Mouse (Mus musculus): ENCODE measurements around the gene Acp1. TPM values are rescaled to one million over a fixed set of nuclear protein-coding genes. Genes with fewer than 3 reads are reported as not detected.

Gene Acp1
- polyA plus RNA-seq, 1 experiment, result 90.3 TPM

- no peak overlapping the region for H3K27ac ChIP-seq (ENCODE audit: insufficient read depth, low read length)
- TF ChIP-seq CTCF (IDR thresholded peaks at IDR 0.05; ENCODE audit: borderline replicate concordance, insufficient read depth, low read length) (no peak), POLR2A (IDR thresholded peaks at IDR 0.05; ENCODE audit: low read depth, low read length) (no peak)
- H3K4me1 ChIP-seq (ENCODE audit: control insufficient read depth, insufficient read depth, low read length), result no peaks in the 10 kb centered on the region
- peak overlapping the region; percentile 24; the same call in 1 of the 2 replicates for H3K4me3 ChIP-seq (ENCODE audit: insufficient read depth, low read length)
Observed at GRCm38 (mm10) chr12:30883592-30883985, 27.8 kb downstream of the Acp1 start.

DNA sequence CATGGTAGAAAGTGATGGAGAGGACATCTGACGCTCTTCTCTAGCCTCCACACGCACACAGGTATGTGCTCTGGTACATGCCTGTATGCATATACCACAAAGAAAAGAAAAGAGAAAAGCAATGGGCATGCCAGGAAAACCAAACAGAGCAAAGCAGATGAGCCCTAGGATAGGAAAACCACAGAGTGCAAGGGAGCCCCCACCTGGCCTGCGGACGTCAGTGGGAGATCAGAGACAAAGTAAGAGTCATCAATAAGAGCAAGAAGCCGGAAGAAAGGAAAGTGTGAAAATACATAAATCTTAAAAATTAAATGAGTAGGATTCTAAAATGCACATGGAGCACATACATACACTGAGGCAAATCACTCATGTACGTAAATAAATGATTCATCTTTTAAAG is 31.9 kb downstream of the Acp1 start:
- H3K4me3 ChIP-seq (ENCODE audit: insufficient read depth, low read length), result no peak overlapping the region
- no peak for TF ChIP-seq CTCF (IDR thresholded peaks at IDR 0.05; ENCODE audit: borderline replicate concordance, insufficient read depth, low read length)
- no peak for TF ChIP-seq POLR2A (IDR thresholded peaks at IDR 0.05; ENCODE audit: low read depth, low read length)
- H3K4me1 ChIP-seq (ENCODE audit: control insufficient read depth, insufficient read depth, low read length), result no peaks in the 10 kb centered on the region
- no peak overlapping the region for H3K27ac ChIP-seq (ENCODE audit: insufficient read depth, low read length)

DNA sequence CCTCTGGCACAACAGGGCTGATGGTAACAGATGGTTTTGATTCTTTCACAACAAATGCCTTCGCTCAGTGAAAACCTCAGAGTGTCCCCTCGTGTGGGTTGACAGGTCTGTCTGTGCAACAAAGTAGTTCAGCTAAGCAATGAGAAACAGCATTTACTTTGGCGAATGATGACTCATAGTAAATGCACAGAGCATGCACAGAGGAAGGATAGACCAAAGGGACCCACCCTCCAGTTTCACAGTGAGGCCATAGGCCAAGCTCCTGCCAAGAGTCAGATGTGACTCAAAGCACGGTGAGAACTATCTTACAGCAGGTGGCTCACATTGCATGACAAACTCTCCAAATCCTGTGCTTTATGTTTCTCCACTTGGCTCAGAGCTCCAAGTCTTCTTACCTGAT is 45.6 kb downstream of the Acp1 start:
- Histone ChIP-seq H3K4me3 (ENCODE audit: insufficient read depth, low read length) (no peak overlapping the region), H3K4me1 (ENCODE audit: control insufficient read depth, insufficient read depth, low read length) (no peaks in the 10 kb centered on the region), H3K27ac (ENCODE audit: insufficient read depth, low read length) (no peak overlapping the region)
- no peak for TF ChIP-seq CTCF (IDR thresholded peaks at IDR 0.05; ENCODE audit: borderline replicate concordance, insufficient read depth, low read length)
- no peak for TF ChIP-seq POLR2A (IDR thresholded peaks at IDR 0.05; ENCODE audit: low read depth, low read length)

- Histone ChIP-seq H3K4me1 (ENCODE audit: control insufficient read depth, insufficient read depth, low read length) (no peaks in the 10 kb centered on the region), H3K4me3 (ENCODE audit: insufficient read depth, low read length) (no peak overlapping the region), H3K27ac (ENCODE audit: insufficient read depth, low read length) (no peak overlapping the region)
- TF ChIP-seq CTCF (IDR thresholded peaks at IDR 0.05; ENCODE audit: borderline replicate concordance, insufficient read depth, low read length) (no peak), POLR2A (IDR thresholded peaks at IDR 0.05; ENCODE audit: low read depth, low read length) (no peak)
Observed at GRCm38 (mm10) chr12:30864347-30864746, 47.0 kb downstream of the Acp1 start.

DNA sequence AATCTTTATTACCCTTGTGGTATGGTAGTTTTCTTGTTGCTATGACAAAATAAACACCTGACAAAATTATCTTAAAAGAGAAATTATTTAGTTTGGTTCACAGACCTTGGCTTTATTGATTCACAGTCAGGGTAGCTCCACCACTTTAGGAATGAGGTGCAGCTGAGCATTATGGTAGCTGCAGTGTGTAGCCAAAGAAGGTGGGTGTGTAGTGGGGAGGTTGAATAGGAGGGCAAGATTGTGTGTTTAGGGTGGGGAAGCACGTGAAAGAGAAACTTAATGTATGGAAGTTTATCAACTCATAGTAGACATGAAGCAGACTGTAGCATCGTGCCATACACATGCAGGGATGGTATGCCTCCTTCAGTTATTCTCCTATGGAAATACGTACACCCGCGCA is 55.2 kb downstream of the Acp1 start:
- Histone ChIP-seq H3K4me1 (ENCODE audit: control insufficient read depth, insufficient read depth, low read length) (no peaks in the 10 kb centered on the region), H3K4me3 (ENCODE audit: insufficient read depth, low read length) (no peak overlapping the region), H3K27ac (ENCODE audit: insufficient read depth, low read length) (no peak overlapping the region)
- TF ChIP-seq POLR2A (IDR thresholded peaks at IDR 0.05; ENCODE audit: low read depth, low read length) (no peak), CTCF (IDR thresholded peaks at IDR 0.05; ENCODE audit: borderline replicate concordance, insufficient read depth, low read length) (no peak)

DNA sequence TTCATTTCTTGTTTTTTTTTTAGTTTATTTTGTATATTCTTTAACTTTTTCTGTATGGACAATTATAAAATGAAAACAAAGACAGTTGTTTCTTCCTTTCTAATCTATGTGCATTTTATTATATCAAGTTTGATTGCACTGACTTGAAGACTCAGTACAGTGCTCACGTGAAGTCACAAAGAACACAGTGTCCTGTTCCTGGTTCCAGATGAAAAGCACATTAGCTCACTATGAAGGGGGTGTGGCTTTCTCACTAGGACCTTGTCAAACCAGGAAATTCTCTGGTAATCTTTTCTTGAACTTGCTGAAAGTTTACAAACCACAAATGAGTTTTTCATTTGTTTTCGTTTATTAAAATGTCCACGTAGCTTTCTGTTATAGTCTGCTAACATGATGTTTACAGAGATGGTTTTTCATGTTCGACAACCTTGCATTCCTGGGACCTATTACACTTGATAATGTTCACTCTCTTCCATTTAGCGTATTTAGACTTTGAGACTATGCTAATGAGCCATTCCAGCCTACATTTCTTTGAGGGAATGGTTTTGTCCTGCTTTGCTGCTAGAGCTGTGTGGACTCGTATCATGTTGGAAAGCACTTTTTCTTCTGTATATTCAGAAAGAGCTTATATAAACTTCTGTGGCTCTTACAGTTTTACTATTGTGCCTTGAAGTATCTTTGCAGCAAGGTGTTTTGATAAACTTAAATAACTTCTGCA is 55.8 kb downstream of the Acp1 start:
- Histone ChIP-seq H3K4me3 (ENCODE audit: insufficient read depth, low read length) (no peak overlapping the region), H3K4me1 (ENCODE audit: control insufficient read depth, insufficient read depth, low read length) (no peaks in the 10 kb centered on the region), H3K27ac (ENCODE audit: insufficient read depth, low read length) (no peak overlapping the region)
- TF ChIP-seq POLR2A (IDR thresholded peaks at IDR 0.05; ENCODE audit: low read depth, low read length), result no peak
- TF ChIP-seq CTCF (IDR thresholded peaks at IDR 0.05; ENCODE audit: borderline replicate concordance, insufficient read depth, low read length), result no peak

- H3K4me3 ChIP-seq (ENCODE audit: insufficient read depth, low read length), result no peak overlapping the region
- no peak for TF ChIP-seq CTCF (IDR thresholded peaks at IDR 0.05; ENCODE audit: borderline replicate concordance, insufficient read depth, low read length)
- TF ChIP-seq POLR2A (IDR thresholded peaks at IDR 0.05; ENCODE audit: low read depth, low read length), result no peak
- no peak overlapping the region for H3K27ac ChIP-seq (ENCODE audit: insufficient read depth, low read length)
- no peaks in the 10 kb centered on the region for H3K4me1 ChIP-seq (ENCODE audit: control insufficient read depth, insufficient read depth, low read length)
Observed at GRCm38 (mm10) chr12:30851871-30852270, 59.5 kb downstream of the Acp1 start.

- TF ChIP-seq POLR2A (IDR thresholded peaks at IDR 0.05; ENCODE audit: low read depth, low read length) (no peak), CTCF (IDR thresholded peaks at IDR 0.05; ENCODE audit: borderline replicate concordance, insufficient read depth, low read length) (no peak)
- no peaks in the 10 kb centered on the region for H3K4me1 ChIP-seq (ENCODE audit: control insufficient read depth, insufficient read depth, low read length)
- no peak overlapping the region for H3K4me3 ChIP-seq (ENCODE audit: insufficient read depth, low read length)
- H3K27ac ChIP-seq (ENCODE audit: insufficient read depth, low read length), result no peak overlapping the region
Observed at GRCm38 (mm10) chr12:30850902-30851301, 60.5 kb downstream of the Acp1 start.

GRCm38 (mm10) chr12:30848521-30848920 is 62.9 kb downstream of the Acp1 start:
- TF ChIP-seq POLR2A (IDR thresholded peaks at IDR 0.05; ENCODE audit: low read depth, low read length) (no peak), CTCF (IDR thresholded peaks at IDR 0.05; ENCODE audit: borderline replicate concordance, insufficient read depth, low read length) (no peak)
- no peak overlapping the region for H3K4me3 ChIP-seq (ENCODE audit: insufficient read depth, low read length)
- no peak overlapping the region for H3K27ac ChIP-seq (ENCODE audit: insufficient read depth, low read length)
- no peaks in the 10 kb centered on the region for H3K4me1 ChIP-seq (ENCODE audit: control insufficient read depth, insufficient read depth, low read length)

Other genes starting within 250 kb of the Acp1 start
- gene Alkal2, start 27.3 kb downstream of the Acp1 start, polyA plus RNA-seq (2011; ENCODE audit: insufficient read length, low read depth, missing spikeins), result not detected in 2 replicates
- 6.8 and 9.3 TPM in 2 replicates for gene Sh3yl1, start 79 bp upstream of the Acp1 start, polyA plus RNA-seq (2011; ENCODE audit: insufficient read length, low read depth, missing spikeins)
- 1.7 and 2.8 TPM in 2 replicates for gene Fam110c, start 162.3 kb upstream of the Acp1 start, polyA plus RNA-seq (2011; ENCODE audit: insufficient read length, low read depth, missing spikeins)

Measured in embryonic fibroblast, embryonic 13.5 days (primary cell).